Mouse (Mus musculus) left cerebral cortex, adult 9 months (tissue): Measurements from ENCODE around the gene Dhps.

Experiments used
- DNase-seq, 2 experiments: peaks; one replicate each; pipeline ENCODE4 v3.0.0; 2022; ENCODE audit warnings: low spot score in 2 of 2

The Dhps gene

GRCm38 (mm10) chr8:85071514-85072281, at the start of gene Dhps:
Gene Dhps, plus strand, starts transcription at chr8:85071757.
- DNase-seq: peak; percentile 80 to 93

GRCm38 (mm10) chr8:85023846-85024245, 47.7 kb upstream of the Dhps start:
- DNase-seq: no peak

- DNase-seq: peak; percentile 85 to 87
These were observed 46.2 kb upstream of the Dhps start, which contains the start of gene Asna1 for GRCm38 (mm10) chr8:85025098-85025932. Gene Asna1, minus strand, starts transcription at chr8:85025281.

GRCm38 (mm10) chr8:85026670-85027515, 44.7 kb upstream of the Dhps start, which contains the start of gene Trir:
Gene Trir, plus strand, starts transcription at chr8:85026823.
- peak; percentile 84 to 96 for DNase-seq

- DNase-seq: no peak
These were observed 44.1 kb upstream of the Dhps start for GRCm38 (mm10) chr8:85027516-85027855.

GRCm38 (mm10) chr8:85027922-85028321, 43.6 kb upstream of the Dhps start:
- no peak for DNase-seq

- no peak for DNase-seq
These were observed 42.3 kb upstream of the Dhps start for GRCm38 (mm10) chr8:85029271-85029670.

- DNase-seq: no peak
These were observed 38.8 kb upstream of the Dhps start for GRCm38 (mm10) chr8:85032622-85033311.

- DNase-seq: no peak
These were observed 37.7 kb upstream of the Dhps start for GRCm38 (mm10) chr8:85033867-85034266.

GRCm38 (mm10) chr8:85034764-85035163, 36.8 kb upstream of the Dhps start:
- peak in 1 of 2 experiments; percentile 76 for DNase-seq

- no peak for DNase-seq
These were observed 36.3 kb upstream of the Dhps start for GRCm38 (mm10) chr8:85035165-85035727.

GRCm38 (mm10) chr8:85035728-85036310, 35.7 kb upstream of the Dhps start:
- no peak for DNase-seq

GRCm38 (mm10) chr8:85036381-85036717, 35.2 kb upstream of the Dhps start:
- DNase-seq: no peak

- peak; percentile 90 to 94 for DNase-seq
These were observed 34.7 kb upstream of the Dhps start, which contains the start of gene Tnpo2 for GRCm38 (mm10) chr8:85036718-85037365. Gene Tnpo2, plus strand, starts transcription at chr8:85036915.

GRCm38 (mm10) chr8:85037366-85037680, 34.2 kb upstream of the Dhps start:
- no peak for DNase-seq

GRCm38 (mm10) chr8:85037681-85038531, 33.7 kb upstream of the Dhps start:
- DNase-seq: peak in 1 of 2 experiments; percentile 49

GRCm38 (mm10) chr8:85043619-85044018, 27.9 kb upstream of the Dhps start:
- no peak for DNase-seq

- DNase-seq: no peak
These were observed 14.2 kb upstream of the Dhps start for GRCm38 (mm10) chr8:85057367-85057766.
